Mouse (Mus musculus) neural tube, embryonic 15.5 days (tissue): Measurements from ENCODE around the gene Pclaf. TPM values are rescaled to one million over a fixed set of nuclear protein-coding genes. Genes with fewer than 3 reads are reported as not detected.

Experiments
- ATAC-seq: fragments of 200-750 bp; cut with Nextera tagmentation; 2 replicates; pipeline ENCODE4 v1.8.0; 2017; ENCODE audit warnings: mild to moderate bottlenecking, moderate TSS enrichment, moderate library complexity; ENCODE audit not compliant: low FRiP score
- H3K27ac ChIP-seq: fragments of 300-500 bp; sonication (generic); replicated peaks from 2 replicates; pipeline ENCODE4 v1.5.1; 2015; ENCODE audit warnings: mild to moderate bottlenecking, inconsistent platforms
- H3K27me3 ChIP-seq: fragments of 300-500 bp; sonication (generic); replicated peaks from 2 replicates; pipeline ENCODE4 v1.6.1; 2015; ENCODE audit warnings: inconsistent platforms
- H3K36me3 ChIP-seq: fragments of 300-500 bp; sonication (generic); 2 replicates; pipeline ENCODE4 v1.6.1; 2015; ENCODE audit warnings: inconsistent platforms
- H3K4me1 ChIP-seq: fragments of 300-500 bp; sonication (generic); 2 replicates; pipeline ENCODE4 v1.6.1; 2015; ENCODE audit warnings: inconsistent platforms
- H3K4me2 ChIP-seq: fragments of 300-500 bp; sonication (generic); 2 replicates; pipeline ENCODE4 v1.6.1; 2015; ENCODE audit warnings: inconsistent platforms, mild to moderate bottlenecking, moderate library complexity
- H3K4me3 ChIP-seq: fragments of 300-500 bp; sonication (generic); replicated peaks from 2 replicates; pipeline ENCODE4 v1.5.1; 2015; ENCODE audit warnings: mild to moderate bottlenecking, inconsistent platforms
- H3K9ac ChIP-seq: fragments of 300-500 bp; sonication (generic); replicated peaks from 2 replicates; pipeline ENCODE4 v1.6.1; 2015; ENCODE audit warnings: mild to moderate bottlenecking, inconsistent platforms
- H3K9me3 ChIP-seq: fragments of 300-500 bp; sonication (generic); replicated peaks from 2 replicates; pipeline ENCODE4 v1.6.1; 2016; ENCODE audit warnings: inconsistent platforms
- WGBS: fragments of 180-500 bp; shearing (Covaris S2); methylation state at CpG from one replicate; pipeline ENCODE4 v1.1.7; 2015; ENCODE audit warnings: mixed read lengths; 5-methylcytosine and 5-hydroxymethylcytosine counted together
- polyA plus RNA-seq: library from polyadenylated mRNA; unstranded; fragments of >200 nt; fragmentation: Nextera tagmentation; extraction: Ambion mirVana; gene quantifications from 2 replicates; pipeline ENCODE4 v1.2.1, GENCODE M21; 2015

Pclaf gene
- polyA plus RNA-seq, 1 experiment from 2014 or later, result 21.2 TPM

GRCm38 (mm10) chr9:65909301-65909801 lies 19.3 kb downstream of the Pclaf start:
- Histone ChIP-seq H3K9ac (peak overlapping the region; percentile 79), H3K9me3 (no peaks in the 10 kb centered on the region), H3K4me3 (peak overlapping the region; percentile 83), H3K4me1 (peaks cover 18% of the 10 kb centered on the region), H3K4me2 (peak overlapping the region; percentile 79), H3K27ac (peak overlapping the region; percentile 91), H3K36me3 (no peaks in the 10 kb centered on the region), H3K27me3 (no peaks in the 10 kb centered on the region)
- peak; percentile 21 for ATAC-seq
- 2% methylated on average over 33 of the region's 34 CpGs for WGBS

DNA sequence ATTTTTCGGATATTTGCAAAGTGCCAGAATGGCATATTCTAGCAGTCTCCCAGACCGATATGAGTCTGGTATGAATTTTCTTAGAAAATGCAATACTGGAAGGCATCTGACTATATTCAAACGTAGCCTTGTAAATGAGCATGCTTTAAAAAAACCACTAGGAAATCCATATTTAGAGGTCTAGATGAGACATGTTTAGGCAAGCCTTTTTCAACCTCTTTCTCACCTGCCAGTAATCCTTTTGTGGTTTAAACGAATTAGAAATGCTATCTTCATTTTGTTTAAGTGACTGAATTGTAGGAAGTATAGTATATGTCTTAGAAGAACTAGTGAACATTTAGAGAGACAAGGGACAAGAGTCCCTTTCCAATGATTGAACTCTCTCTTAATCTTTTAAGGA lies 19.8 kb downstream of the Pclaf start:
- peak overlapping the region; percentile 79 for H3K9ac ChIP-seq
- ATAC-seq, result no peak
- peak overlapping the region; percentile 79 for H3K4me2 ChIP-seq
- no peaks in the 10 kb centered on the region for H3K9me3 ChIP-seq
- H3K27me3 ChIP-seq, result no peaks in the 10 kb centered on the region
- no peaks in the 10 kb centered on the region for H3K36me3 ChIP-seq
- peak overlapping the region; percentile 83 for H3K4me3 ChIP-seq
- H3K27ac ChIP-seq, result peak overlapping the region; percentile 91
- peaks cover 18% of the 10 kb centered on the region for H3K4me1 ChIP-seq
- WGBS, result 6% methylated on average over 4 of the region's 4 CpGs

- H3K4me1 ChIP-seq, result peaks cover 11% of the 10 kb centered on the region
- no peak overlapping the region for H3K27ac ChIP-seq
- H3K27me3 ChIP-seq, result no peaks in the 10 kb centered on the region
- no peak overlapping the region for H3K4me2 ChIP-seq
- WGBS, result 74% methylated on average over 2 of the region's 2 CpGs
- no peak overlapping the region for H3K4me3 ChIP-seq
- H3K9me3 ChIP-seq, result no peaks in the 10 kb centered on the region
- no peak overlapping the region for H3K9ac ChIP-seq
- no peak for ATAC-seq
- no peaks in the 10 kb centered on the region for H3K36me3 ChIP-seq
These were observed 23.9 kb downstream of the Pclaf start for GRCm38 (mm10) chr9:65913976-65914375.

GRCm38 (mm10) chr9:65917015-65917414 lies 27.0 kb downstream of the Pclaf start:
- H3K9ac ChIP-seq, result no peak overlapping the region
- WGBS, result 85% methylated on average over 1 of the region's 1 CpGs
- no peaks in the 10 kb centered on the region for H3K4me1 ChIP-seq
- H3K27ac ChIP-seq, result no peak overlapping the region
- H3K4me3 ChIP-seq, result no peak overlapping the region
- no peaks in the 10 kb centered on the region for H3K9me3 ChIP-seq
- H3K4me2 ChIP-seq, result no peak overlapping the region
- no peaks in the 10 kb centered on the region for H3K27me3 ChIP-seq
- no peaks in the 10 kb centered on the region for H3K36me3 ChIP-seq
- no peak for ATAC-seq

- no peak for ATAC-seq
- Histone ChIP-seq H3K4me1 (no peaks in the 10 kb centered on the region), H3K4me3 (no peak overlapping the region), H3K4me2 (no peak overlapping the region), H3K9me3 (no peaks in the 10 kb centered on the region), H3K36me3 (no peaks in the 10 kb centered on the region), H3K27ac (no peak overlapping the region), H3K9ac (no peak overlapping the region), H3K27me3 (no peaks in the 10 kb centered on the region)
These were observed 38.4 kb downstream of the Pclaf start for GRCm38 (mm10) chr9:65928456-65928855.

DNA sequence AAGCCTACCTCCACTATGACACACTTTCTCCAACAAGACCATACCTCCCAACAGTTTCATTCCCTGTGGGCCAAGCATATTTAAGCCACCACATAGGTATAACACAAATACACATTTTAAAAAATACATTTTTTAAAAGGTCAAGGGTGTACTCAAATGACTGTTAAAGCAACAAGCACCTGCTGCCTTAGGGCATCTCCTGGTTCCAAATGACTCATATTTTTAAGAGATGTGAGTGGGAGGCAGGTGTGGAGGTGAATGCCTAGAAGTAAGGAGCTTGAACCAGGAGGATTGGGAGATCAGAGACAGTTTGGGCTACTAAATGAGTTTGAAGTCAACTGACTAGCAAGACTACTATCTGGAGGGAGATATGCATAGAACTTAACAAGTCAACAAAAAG lies 39.8 kb downstream of the Pclaf start:
- Histone ChIP-seq H3K9me3 (no peaks in the 10 kb centered on the region), H3K4me2 (no peak overlapping the region), H3K27ac (no peak overlapping the region), H3K4me3 (no peak overlapping the region), H3K4me1 (no peaks in the 10 kb centered on the region), H3K27me3 (no peaks in the 10 kb centered on the region), H3K36me3 (no peaks in the 10 kb centered on the region), H3K9ac (no peak overlapping the region)
- ATAC-seq, result no peak

DNA sequence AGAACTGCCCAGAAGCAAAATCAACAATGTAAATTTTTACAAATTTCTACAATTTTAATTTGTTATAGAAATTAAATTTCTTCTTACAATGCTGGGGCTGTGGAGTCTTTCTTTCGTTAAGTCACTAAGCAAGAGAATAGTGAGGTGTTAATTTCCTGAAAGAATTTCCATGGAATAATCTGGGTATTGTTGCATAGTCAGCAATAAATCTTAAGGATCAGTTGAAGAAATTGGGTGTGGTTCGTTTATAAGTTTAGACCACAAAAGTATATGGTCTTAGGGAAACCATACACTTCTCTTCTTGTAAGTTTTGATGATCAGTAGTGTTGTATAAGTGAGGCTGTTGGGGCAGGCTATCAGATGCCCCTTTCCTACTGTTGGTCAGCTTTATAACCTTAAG lies 47.5 kb downstream of the Pclaf start:
- H3K36me3 ChIP-seq, result no peaks in the 10 kb centered on the region
- no peak overlapping the region for H3K27ac ChIP-seq
- no peaks in the 10 kb centered on the region for H3K9me3 ChIP-seq
- 85% methylated on average over 2 of the region's 2 CpGs for WGBS
- H3K27me3 ChIP-seq, result no peaks in the 10 kb centered on the region
- H3K4me1 ChIP-seq, result no peaks in the 10 kb centered on the region
- H3K9ac ChIP-seq, result no peak overlapping the region
- no peak overlapping the region for H3K4me2 ChIP-seq
- no peak for ATAC-seq
- H3K4me3 ChIP-seq, result no peak overlapping the region

- 92% methylated on average over 3 of the region's 3 CpGs for WGBS
- Histone ChIP-seq H3K9me3 (no peaks in the 10 kb centered on the region), H3K36me3 (no peaks in the 10 kb centered on the region), H3K4me2 (no peak overlapping the region), H3K27me3 (no peaks in the 10 kb centered on the region), H3K9ac (no peak overlapping the region), H3K4me1 (no peaks in the 10 kb centered on the region), H3K4me3 (no peak overlapping the region), H3K27ac (no peak overlapping the region)
- ATAC-seq, result no peak
These were observed 61.1 kb downstream of the Pclaf start for GRCm38 (mm10) chr9:65951082-65951587.

Other genes with a start within 250 kb of the Pclaf start
- gene Oaz2, start 222.2 kb upstream of the Pclaf start, polyA plus RNA-seq, result 383 and 395 TPM in 2 replicates
- gene Zfp609, start 62.7 kb upstream of the Pclaf start, polyA plus RNA-seq, result 6.8 and 7.1 TPM in 2 replicates
- 27.9 and 30.2 TPM in 2 replicates for gene Trip4, start 18.6 kb downstream of the Pclaf start, polyA plus RNA-seq
- gene Csnk1g1, start 18.7 kb downstream of the Pclaf start, polyA plus RNA-seq, result 19.1 and 19.4 TPM in 2 replicates
- gene Ppib, start 170.0 kb downstream of the Pclaf start, polyA plus RNA-seq, result 371 and 378 TPM in 2 replicates
- gene Snx22, start 179.5 kb downstream of the Pclaf start, polyA plus RNA-seq, result 10.7 and 12.1 TPM in 2 replicates
- gene Snx1, start 236.3 kb downstream of the Pclaf start, polyA plus RNA-seq, result 70.4 and 80.0 TPM in 2 replicates
- 73.7 and 100 TPM in 2 replicates for gene Ciao2a, start 236.4 kb downstream of the Pclaf start, polyA plus RNA-seq